Comparison of ENCODE assay signal across 8 mouse cellular contexts in the genomic region with DNA sequence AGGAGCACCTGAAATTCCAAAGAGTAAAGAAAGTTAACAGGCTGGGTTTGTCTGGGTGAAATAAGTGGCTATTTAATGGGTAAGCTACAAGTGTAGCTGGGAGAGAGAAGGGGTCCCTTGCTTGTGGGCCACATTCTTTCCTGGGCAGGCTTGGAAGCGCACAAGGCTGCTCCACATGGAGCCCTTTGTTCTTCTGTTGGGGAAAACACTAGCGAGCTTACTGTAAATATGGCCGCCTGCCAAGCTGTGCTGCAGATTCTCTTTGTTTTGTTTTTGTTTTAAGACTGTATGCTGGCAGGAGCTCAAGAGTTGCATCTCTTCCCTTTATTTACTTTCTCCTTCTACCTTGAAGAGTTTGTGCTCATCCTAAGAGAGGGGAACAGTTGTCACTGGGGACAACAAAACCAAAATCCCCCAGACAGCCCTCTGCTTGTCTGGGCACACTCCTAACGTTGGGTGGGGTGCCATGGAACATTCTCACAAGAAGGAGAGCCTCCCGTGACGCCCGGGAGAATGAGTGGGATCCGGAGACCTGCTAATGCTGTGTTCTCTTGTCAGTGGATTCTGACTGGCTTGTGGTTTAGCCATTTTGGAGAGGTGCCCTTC.
DNase-seq lines count a peak whose midpoint lies in the region; ATAC-seq lines count a peak whose summit lies in the region.

No protein-coding gene starts in this region.

- DNase-seq in cerebellum, adult 11 months, result peak; percentile 37
- no peak for DNase-seq in neural tube, embryonic 10.5 days (ENCODE audit: extremely low spot score, low spot score)
- DNase-seq in heart, postnatal 10 days, result peak; percentile 47 to 63
- DNase-seq in spleen, postnatal 10 days (ENCODE audit: low spot score in 2 of 2), result no peak

- no peaks in the 10 kb centered on the region for H3K27me3 ChIP-seq in neural tube, embryonic 12.5 days (replicated peaks)
- H3K27me3 ChIP-seq in midbrain, embryonic 15.5 days (replicated peaks), result no peaks in the 10 kb centered on the region

- no peak overlapping the region for H3K27ac ChIP-seq in neural tube, embryonic 12.5 days
- H3K27ac ChIP-seq in midbrain, embryonic 15.5 days, result no peak overlapping the region

- no peaks in the 10 kb centered on the region for H3K36me3 ChIP-seq in neural tube, embryonic 12.5 days
- no peaks in the 10 kb centered on the region for H3K36me3 ChIP-seq in midbrain, embryonic 15.5 days (replicated peaks)

- 62% methylated on average over 8 of the region's 8 CpGs for WGBS in neural tube, embryonic 12.5 days
- 43% methylated on average over 8 of the region's 8 CpGs for WGBS in midbrain, embryonic 15.5 days

- no peaks in the 10 kb centered on the region for H3K9me3 ChIP-seq in neural tube, embryonic 12.5 days
- H3K9me3 ChIP-seq in midbrain, embryonic 15.5 days, result no peaks in the 10 kb centered on the region

- ATAC-seq in cerebellum, adult (ENCODE audit: insufficient number of reproducible peaks, low FRiP score, low TSS enrichment), result no peak
- 0 out of 2 replicates have a peak, but pooled peaks have one; percentile 53 for ATAC-seq in neural tube, embryonic 12.5 days (ENCODE audit: low FRiP score, low read depth)
- ATAC-seq in midbrain, embryonic 15.5 days (replicated peaks), result peak; percentile 65; the same call in 1 of the 2 replicates
- no peak for ATAC-seq in erythroid progenitor cell, adult 5-6 weeks (replicated peaks; ENCODE audit: low FRiP score, poor library complexity, severe bottlenecking)

- intact Hi-C loops in heart, postnatal 10 days (cut with DNase I), result loop anchor here (2.0 kb wide), 1 partner anchor 72 kb away; no protein-coding TSS in a partner anchor

- H3K4me2 ChIP-seq in neural tube, embryonic 12.5 days (replicated peaks), result no peak overlapping the region
- no peak overlapping the region for H3K4me2 ChIP-seq in midbrain, embryonic 15.5 days

- no peak overlapping the region for H3K4me3 ChIP-seq in neural tube, embryonic 12.5 days
- H3K4me3 ChIP-seq in midbrain, embryonic 15.5 days, result no peak overlapping the region

- H3K9ac ChIP-seq in neural tube, embryonic 12.5 days, result no peak overlapping the region
- H3K9ac ChIP-seq in midbrain, embryonic 15.5 days, result no peak overlapping the region

- H3K4me1 ChIP-seq in neural tube, embryonic 12.5 days, result no peaks in the 10 kb centered on the region
- H3K4me1 ChIP-seq in midbrain, embryonic 15.5 days, result no peaks in the 10 kb centered on the region

Comparison
In these comparisons a context has a peak if more than half of its experiments do, and no peak if none do; other contexts are left out.
1. DNase-seq: peak in cerebellum, adult 11 months (single experiment) and heart, postnatal 10 days (2 of 2); none in neural tube, embryonic 10.5 days (single experiment) and spleen, postnatal 10 days (0 of 2).
2. ATAC-seq: peak in neural tube, embryonic 12.5 days (single experiment) and midbrain, embryonic 15.5 days (single experiment); none in cerebellum, adult (single experiment) and erythroid progenitor cell, adult 5-6 weeks (single experiment).